Mouse (Mus musculus) forebrain, embryonic 12.5 days (tissue): ENCODE measurements around the gene Nrtn. TPM values are rescaled to one million over a fixed set of nuclear protein-coding genes. Genes with fewer than 3 reads are reported as not detected.

ENCODE experiments used
- ATAC-seq: fragments of 200-750 bp; cut with Nextera tagmentation; 2 replicates; pipeline ENCODE4 v1.8.0; 2017; ENCODE audit warnings: moderate TSS enrichment; ENCODE audit not compliant: low FRiP score
- H3K27ac ChIP-seq: fragments of 300-500 bp; sonication (generic); 2 replicates; pipeline ENCODE4 v1.5.1; 2016; ENCODE audit warnings: mild to moderate bottlenecking
- H3K27me3 ChIP-seq: fragments of 300-500 bp; sonication (generic); 2 replicates; pipeline ENCODE4 v1.6.1; 2016; ENCODE audit warnings: mild to moderate bottlenecking
- H3K36me3 ChIP-seq: fragments of 300-500 bp; sonication (generic); replicated peaks from 2 replicates; pipeline ENCODE4 v1.6.1; 2016; ENCODE audit warnings: mild to moderate bottlenecking
- H3K4me1 ChIP-seq: fragments of 300-500 bp; sonication (generic); 2 replicates; pipeline ENCODE4 v1.6.1; 2016
- H3K4me2 ChIP-seq: fragments of 300-500 bp; sonication (generic); 2 replicates; pipeline ENCODE4 v1.6.1; 2016; ENCODE audit warnings: mild to moderate bottlenecking, moderate library complexity
- H3K4me3 ChIP-seq: fragments of 300-500 bp; sonication (generic); replicated peaks from 2 replicates; pipeline ENCODE4 v1.5.1; 2016; ENCODE audit warnings: mild to moderate bottlenecking
- H3K9ac ChIP-seq: fragments of 300-500 bp; sonication (generic); 2 replicates; pipeline ENCODE4 v1.6.1; 2016; ENCODE audit warnings: mild to moderate bottlenecking
- H3K9me3 ChIP-seq: fragments of 300-500 bp; sonication (generic); 2 replicates; pipeline ENCODE4 v1.6.1; 2016
- WGBS: fragments of 180-500 bp; shearing (Covaris S2); methylation state at CpG from one replicate; pipeline ENCODE4 v1.1.7; 2016; 5-methylcytosine and 5-hydroxymethylcytosine counted together
- polyA plus RNA-seq: library from polyadenylated mRNA; unstranded; fragments of >200 nt; fragmentation: Nextera tagmentation; extraction: Ambion mirVana; gene quantifications from 2 replicates; pipeline ENCODE4 v1.2.1, GENCODE M21; 2016

Gene Nrtn
- polyA plus RNA-seq, 1 experiment from 2014 or later, result 5.9 TPM

GRCm38 (mm10) chr17:56708692-56709091 lies 48.6 kb downstream of the Nrtn start:
- peaks cover 96% of the 10 kb centered on the region for H3K36me3 ChIP-seq
- H3K4me3 ChIP-seq, result no peak overlapping the region
- 85% methylated on average over 4 of the region's 4 CpGs for WGBS
- no peaks in the 10 kb centered on the region for H3K4me1 ChIP-seq
- H3K4me2 ChIP-seq, result no peak overlapping the region
- no peak overlapping the region for H3K27ac ChIP-seq
- no peak for ATAC-seq
- no peaks in the 10 kb centered on the region for H3K9me3 ChIP-seq
- no peaks in the 10 kb centered on the region for H3K27me3 ChIP-seq
- no peak overlapping the region for H3K9ac ChIP-seq

GRCm38 (mm10) chr17:56706515-56706914 lies 50.8 kb downstream of the Nrtn start:
- no peak overlapping the region for H3K4me3 ChIP-seq
- no peaks in the 10 kb centered on the region for H3K9me3 ChIP-seq
- H3K36me3 ChIP-seq, result peaks cover 97% of the 10 kb centered on the region
- H3K4me1 ChIP-seq, result no peaks in the 10 kb centered on the region
- H3K27me3 ChIP-seq, result no peaks in the 10 kb centered on the region
- H3K9ac ChIP-seq, result no peak overlapping the region
- no peak overlapping the region for H3K27ac ChIP-seq
- no peak for ATAC-seq
- H3K4me2 ChIP-seq, result no peak overlapping the region
- 94% methylated on average over 1 of the region's 1 CpGs for WGBS

- peaks cover 97% of the 10 kb centered on the region for H3K36me3 ChIP-seq
- ATAC-seq, result no peak
- no peaks in the 10 kb centered on the region for H3K4me1 ChIP-seq
- no peaks in the 10 kb centered on the region for H3K27me3 ChIP-seq
- H3K4me2 ChIP-seq, result no peak overlapping the region
- H3K9me3 ChIP-seq, result no peaks in the 10 kb centered on the region
- H3K4me3 ChIP-seq, result no peak overlapping the region
- H3K27ac ChIP-seq, result no peak overlapping the region
- H3K9ac ChIP-seq, result no peak overlapping the region
- 90% methylated on average over 4 of the region's 4 CpGs for WGBS
These were observed 54.3 kb downstream of the Nrtn start for GRCm38 (mm10) chr17:56703038-56703437.

Other genes starting within 250 kb of the Nrtn start
- not detected in 2 replicates for gene Znrf4, start 245.1 kb downstream of the Nrtn start, polyA plus RNA-seq
- 0.87 and 1.4 TPM in 2 replicates for gene Gm20219, start 203.1 kb downstream of the Nrtn start, polyA plus RNA-seq
- 100 and 104 TPM in 2 replicates for gene Safb2, start 172.9 kb downstream of the Nrtn start, polyA plus RNA-seq
- gene Safb, start 172.7 kb downstream of the Nrtn start, polyA plus RNA-seq, result 180 and 187 TPM in 2 replicates
- gene 2410015M20Rik, start 147.8 kb downstream of the Nrtn start, polyA plus RNA-seq, result 170 and 173 TPM in 2 replicates
- gene Rpl36, start 144.1 kb downstream of the Nrtn start, polyA plus RNA-seq, result 1,181 and 1,289 TPM in 2 replicates
- gene Lonp1, start 130.6 kb downstream of the Nrtn start, polyA plus RNA-seq, result 54.4 and 55.0 TPM in 2 replicates
- 0.42 and 0.77 TPM in 2 replicates for gene Catsperd, start 129.4 kb downstream of the Nrtn start, polyA plus RNA-seq
- 119 and 121 TPM in 2 replicates for gene Ranbp3, start 84.2 kb downstream of the Nrtn start, polyA plus RNA-seq
- 316 and 323 TPM in 2 replicates for gene Ndufa11, start 39.8 kb downstream of the Nrtn start, polyA plus RNA-seq
- gene Vmac, start 39.5 kb downstream of the Nrtn start, polyA plus RNA-seq, result 15.3 and 15.9 TPM in 2 replicates
- 46.6 and 49.4 TPM in 2 replicates for gene Dus3l, start 7.2 kb upstream of the Nrtn start, polyA plus RNA-seq
- 1.2 and 1.3 TPM in 2 replicates for gene Prr22, start 12.7 kb upstream of the Nrtn start, polyA plus RNA-seq
- 7.2 and 7.8 TPM in 2 replicates for gene Rfx2, start 73.5 kb upstream of the Nrtn start, polyA plus RNA-seq
- not detected in 2 replicates for gene Acsbg2, start 116.9 kb upstream of the Nrtn start, polyA plus RNA-seq
- gene 1700061G19Rik, start 117.9 kb upstream of the Nrtn start, polyA plus RNA-seq, result 0.50 and 0.59 TPM in 2 replicates
- gene Mllt1, start 177.9 kb upstream of the Nrtn start, polyA plus RNA-seq, result 87.6 and 97.8 TPM in 2 replicates
- not detected in 2 replicates for gene Acer1, start 224.6 kb upstream of the Nrtn start, polyA plus RNA-seq
- 129 and 141 TPM in 2 replicates for gene Clpp, start 232.8 kb upstream of the Nrtn start, polyA plus RNA-seq
- gene Alkbh7, start 239.8 kb upstream of the Nrtn start, polyA plus RNA-seq, result 30.0 and 34.9 TPM in 2 replicates
- 0.61 TPM in 1 of 2 replicates, not detected in the other for gene Pspn, start 242.5 kb upstream of the Nrtn start, polyA plus RNA-seq